In genomic region chr17:35242015-35242941, GRCm38 (mm10) we compare ENCODE assay signal across 8 mouse cellular contexts. TPM values are rescaled to one million over a fixed set of nuclear protein-coding genes. Genes with fewer than 3 reads are reported as not detected.
DNase-seq lines count a peak whose midpoint lies in the region; ATAC-seq and TF ChIP-seq lines count a peak whose summit lies in the region.

No protein-coding gene starts in this region.

- peak overlapping the region; percentile 99 for H3K27ac ChIP-seq in embryonic facial prominence, embryonic 12.5 days
- H3K27ac ChIP-seq in layer of hippocampus, adult 2 months, result peak overlapping the region; percentile 100

- peak; percentile 60 to 70 for DNase-seq in adrenal gland, adult 18-20 months (ENCODE audit: low spot score in 2 of 2)
- DNase-seq in adrenal gland, adult 8-10 months, result no peak
- DNase-seq in heart, postnatal 10 days, result peak; percentile 73 to 78
- DNase-seq in layer of hippocampus, adult 2 months (ENCODE audit: low spot score in 2 of 2), result peak; percentile 61 to 68
- DNase-seq in lung, postnatal 4 days, result peak; percentile 73 to 89
- DNase-seq in right cerebral cortex, postnatal 14 days, result peak; percentile 63

- peak overlapping the region; percentile 100 for H3K9ac ChIP-seq in embryonic facial prominence, embryonic 12.5 days

- H3K4me3 ChIP-seq in embryonic facial prominence, embryonic 12.5 days, result peak overlapping the region; percentile 96
- peak overlapping the region; percentile 95 for H3K4me3 ChIP-seq in layer of hippocampus, adult 2 months

- TF ChIP-seq CTCF in layer of hippocampus, adult 2 months (conservative IDR thresholded peaks at IDR 0.05), result 0 out of 2 replicates have a peak, but pooled peaks have one; percentile 25

- peak overlapping the region; percentile 93 for H3K4me2 ChIP-seq in embryonic facial prominence, embryonic 12.5 days (replicated peaks)

- peak; percentile 32 for ATAC-seq in activated CD4-positive, CD25-positive, alpha-beta regulatory T cell, adult 4 months
- ATAC-seq in embryonic facial prominence, embryonic 12.5 days (ENCODE audit: insufficient number of reproducible peaks, insufficient read depth, low FRiP score, low TSS enrichment), result peak; percentile 10; the same call in 1 of the 2 replicates

- intact Hi-C loops in heart, postnatal 10 days (cut with DNase I), result no loop called here

- peaks cover 46% of the 10 kb centered on the region for H3K4me1 ChIP-seq in embryonic facial prominence, embryonic 12.5 days

- under 1% methylated on average over 55 of the region's 55 CpGs for WGBS in embryonic facial prominence, embryonic 12.5 days

- peaks cover 43% of the 10 kb centered on the region for H3K36me3 ChIP-seq in embryonic facial prominence, embryonic 12.5 days

- H3K9me3 ChIP-seq in embryonic facial prominence, embryonic 12.5 days, result no peaks in the 10 kb centered on the region

- H3K27me3 ChIP-seq in embryonic facial prominence, embryonic 12.5 days, result no peaks in the 10 kb centered on the region

RNA-seq across cellular contexts. Expression of gene Ddx39b, which starts 0.7 kb away (rescaled TPM):
- total RNA-seq in adrenal gland, adult 18-20 months (2021), result 100 to 1,000 TPM; 195 to 213 TPM
- total RNA-seq in adrenal gland, adult 8-10 months (2022), result 100 to 1,000 TPM; 181 to 239 (median 202) TPM
- polyA plus RNA-seq in activated CD4-positive, CD25-positive, alpha-beta regulatory T cell, adult 4 months (2017; shearing (Covaris generic)), result 100 to 1,000 TPM; 200 to 247 TPM
- polyA plus RNA-seq in embryonic facial prominence, embryonic 12.5 days (2016; fragmentation: Nextera tagmentation; extraction: Ambion mirVana), result 572 and 587 TPM in 2 replicates
- 100 to 1,000 TPM; 163 to 169 TPM for total RNA-seq in heart, postnatal 10 days (2021)
- 100 to 1,000 TPM; 230 to 239 TPM for total RNA-seq in layer of hippocampus, adult 2 months (2021)

RNA-seq across cellular contexts. Expression of gene Nfkbil1, which starts 6.7 kb away (rescaled TPM):
- 10 to 100 TPM; 12.4 to 15.3 TPM for total RNA-seq in adrenal gland, adult 18-20 months (2021)
- 10 to 100 TPM; 17.4 to 20.2 (median 19.8) TPM for total RNA-seq in adrenal gland, adult 8-10 months (2022)
- polyA plus RNA-seq in activated CD4-positive, CD25-positive, alpha-beta regulatory T cell, adult 4 months (2017; shearing (Covaris generic)), result 1 to 10 TPM; 3.4 to 4.4 TPM
- polyA plus RNA-seq in embryonic facial prominence, embryonic 12.5 days (2016; fragmentation: Nextera tagmentation; extraction: Ambion mirVana), result 13.0 and 13.3 TPM in 2 replicates
- total RNA-seq in heart, postnatal 10 days (2021), result 10 to 100 TPM in 1 of 2 experiments, 1 to 10 TPM in 1; 10.0 to 12.2 TPM
- 10 to 100 TPM; 13.3 to 15.1 TPM for total RNA-seq in layer of hippocampus, adult 2 months (2021)

RNA-seq across cellular contexts. Expression of gene Atp6v1g2, which starts 8.8 kb away (rescaled TPM):
- 1 to 10 TPM; 4.7 to 5.3 TPM for total RNA-seq in adrenal gland, adult 18-20 months (2021)
- total RNA-seq in adrenal gland, adult 8-10 months (2022), result 10 to 100 TPM in 1 of 4 experiments, 1 to 10 TPM in 3; 5.5 to 12.1 (median 7.4) TPM
- polyA plus RNA-seq in activated CD4-positive, CD25-positive, alpha-beta regulatory T cell, adult 4 months (2017; shearing (Covaris generic)), result 1 to 10 TPM; 2.3 to 4.0 TPM
- 4.5 and 5.5 TPM in 2 replicates for polyA plus RNA-seq in embryonic facial prominence, embryonic 12.5 days (2016; fragmentation: Nextera tagmentation; extraction: Ambion mirVana)
- 1 to 10 TPM; 4.9 to 5.7 TPM for total RNA-seq in heart, postnatal 10 days (2021)
- total RNA-seq in layer of hippocampus, adult 2 months (2021), result 100 to 1,000 TPM; 615 to 646 TPM

RNA-seq across cellular contexts. Expression of gene H2-D1, which starts 20.3 kb away (rescaled TPM):
- total RNA-seq in adrenal gland, adult 18-20 months (2021), result 100 to 1,000 TPM; 219 to 653 TPM
- 100 to 1,000 TPM; 209 to 349 (median 279) TPM for total RNA-seq in adrenal gland, adult 8-10 months (2022)
- polyA plus RNA-seq in activated CD4-positive, CD25-positive, alpha-beta regulatory T cell, adult 4 months (2017; shearing (Covaris generic)), result 1,000 to 10,000 TPM; 3,460 to 4,099 TPM
- 20.8 and 21.5 TPM in 2 replicates for polyA plus RNA-seq in embryonic facial prominence, embryonic 12.5 days (2016; fragmentation: Nextera tagmentation; extraction: Ambion mirVana)
- 10 to 100 TPM; 67.7 to 69.9 TPM for total RNA-seq in heart, postnatal 10 days (2021)
- 10 to 100 TPM; 15.7 to 21.2 TPM for total RNA-seq in layer of hippocampus, adult 2 months (2021)

RNA-seq across cellular contexts. Expression of gene Gm16181, which starts 21.6 kb away (rescaled TPM):
- not detected for total RNA-seq in adrenal gland, adult 18-20 months (2021)
- not detected for total RNA-seq in adrenal gland, adult 8-10 months (2022)
- polyA plus RNA-seq in activated CD4-positive, CD25-positive, alpha-beta regulatory T cell, adult 4 months (2017; shearing (Covaris generic)), result 1 to 10 TPM in 1 of 2 experiments, not detected in 1; 1.8 TPM
- 1.0 TPM in 1 of 2 replicates, not detected in the other for polyA plus RNA-seq in embryonic facial prominence, embryonic 12.5 days (2016; fragmentation: Nextera tagmentation; extraction: Ambion mirVana)
- under 1 TPM in 1 of 2 experiments, not detected in 1; 0.84 TPM for total RNA-seq in heart, postnatal 10 days (2021)
- total RNA-seq in layer of hippocampus, adult 2 months (2021), result not detected

Comparison
In these comparisons a context has a peak if more than half of its experiments do, and no peak if none do; other contexts are left out.
1. RNA of gene Atp6v1g2, which starts 8.8 kb away (total RNA-seq): 615 to 646 TPM in layer of hippocampus, adult 2 months; 5.5 to 12.1 TPM in adrenal gland, adult 8-10 months, 4.9 to 5.7 TPM in heart, postnatal 10 days and 4.7 to 5.3 TPM in adrenal gland, adult 18-20 months; every median in the first group is over 10 times any median in the second.